Mouse (Mus musculus) C2C12 (cell line): ENCODE measurements around the gene Sgk2.

Experiments used
- CTCF ChIP-seq: IDR thresholded peaks from one replicate; pipeline ENCODE4 v1.5.1; 2011; ENCODE audit not compliant: control insufficient read depth, insufficient read depth, insufficient read length
- MAX ChIP-seq: IDR thresholded peaks from one replicate; pipeline ENCODE4 v1.6.1; 2011; ENCODE audit warnings: mild to moderate bottlenecking, control low read depth
- MYOD1 ChIP-seq: IDR thresholded peaks from one replicate; pipeline ENCODE4 v1.6.1; 2011; ENCODE audit warnings: low read depth; ENCODE audit not compliant: control insufficient read depth, insufficient read length

GRCm38 (mm10) chr2:162987218-162987617 is at the start of gene Sgk2:
- TF ChIP-seq CTCF = no peak
- TF ChIP-seq MAX = no peak
- peak; percentile 90 for TF ChIP-seq MYOD1
